Mouse (Mus musculus) activated CD4-positive, CD25-positive, alpha-beta regulatory T cell (primary cell): ENCODE measurements around the gene Glcci1. TPM values are rescaled to one million over a fixed set of nuclear protein-coding genes. Genes with fewer than 3 reads are reported as not detected.

Source experiments
- polyA plus RNA-seq, 2 experiments: library from polyadenylated mRNA; unstranded; fragments of 100-300 nt; shearing (Covaris generic); gene quantifications; one replicate each; pipeline ENCODE4 v1.2.1; 2017

The Glcci1 gene
- 10 to 100 TPM; 10.0 to 24.8 TPM for polyA plus RNA-seq

DNA sequence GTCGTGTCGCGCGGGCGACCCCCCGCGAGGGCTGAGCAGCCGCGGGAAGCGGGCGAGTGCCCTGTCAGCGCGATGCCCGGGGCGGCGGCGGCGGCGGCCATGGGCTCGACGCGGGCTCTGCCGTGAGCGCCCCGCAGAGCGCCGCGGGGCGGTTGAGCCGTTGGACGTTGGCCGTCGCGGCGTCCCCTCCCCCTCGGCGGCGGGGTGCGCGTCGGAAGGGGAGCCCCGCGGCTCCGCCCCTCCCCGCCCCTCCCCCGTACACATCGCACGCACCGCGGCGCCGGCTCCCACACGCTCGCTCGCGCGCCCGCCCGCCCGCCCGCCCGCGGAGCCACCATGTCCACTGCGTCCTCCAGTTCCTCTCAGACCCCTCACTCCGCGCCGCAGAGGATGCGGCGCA, at the start of gene Glcci1:
TSS of gene Glcci1 (plus strand) at position 50 of the 400 bp plus-strand sequence.

